Mouse (Mus musculus) spleen, postnatal 14 days (tissue): ENCODE data around the gene Dgki.

Source experiments
- DNase-seq, 2 experiments: peaks; one replicate each; pipeline ENCODE4 v3.0.0; 2021 to 2022; ENCODE audit warnings: low spot score in 2 of 2

Gene Dgki

GRCm38 (mm10) chr6:37241434-37241833 lies 58.5 kb downstream of the Dgki start:
- no peak for DNase-seq

- no peak for DNase-seq
Observed at GRCm38 (mm10) chr6:37240140-37240539, 59.8 kb downstream of the Dgki start.

- DNase-seq, result no peak
Observed at GRCm38 (mm10) chr6:37236893-37237292, 63.1 kb downstream of the Dgki start.

- no peak for DNase-seq
Observed at GRCm38 (mm10) chr6:37231148-37231547, 68.8 kb downstream of the Dgki start.

GRCm38 (mm10) chr6:37222947-37223510 lies 77.0 kb downstream of the Dgki start:
- DNase-seq, result peak in 1 of 2 experiments; percentile 7

GRCm38 (mm10) chr6:37222016-37222415 lies 78.0 kb downstream of the Dgki start:
- no peak for DNase-seq

GRCm38 (mm10) chr6:37219110-37219509 lies 80.9 kb downstream of the Dgki start:
- DNase-seq, result no peak

- no peak for DNase-seq
Observed at GRCm38 (mm10) chr6:37216342-37216763, 83.6 kb downstream of the Dgki start.

- DNase-seq, result no peak
Observed at GRCm38 (mm10) chr6:37215655-37216054, 84.3 kb downstream of the Dgki start.

GRCm38 (mm10) chr6:37212930-37213329 lies 87.1 kb downstream of the Dgki start:
- no peak for DNase-seq

- no peak for DNase-seq
Observed at GRCm38 (mm10) chr6:37211545-37212247, 88.3 kb downstream of the Dgki start.

GRCm38 (mm10) chr6:37202901-37203300 lies 97.1 kb downstream of the Dgki start:
- no peak for DNase-seq

- no peak for DNase-seq
Observed at GRCm38 (mm10) chr6:37200840-37201239, 99.1 kb downstream of the Dgki start.

- no peak for DNase-seq
Observed at GRCm38 (mm10) chr6:37199502-37199901, 100.5 kb downstream of the Dgki start.

GRCm38 (mm10) chr6:37197745-37198144 lies 102.2 kb downstream of the Dgki start:
- DNase-seq, result no peak

GRCm38 (mm10) chr6:37196870-37197269 lies 103.1 kb downstream of the Dgki start:
- DNase-seq, result no peak

GRCm38 (mm10) chr6:37195766-37196165 lies 104.2 kb downstream of the Dgki start:
- no peak for DNase-seq

GRCm38 (mm10) chr6:37181961-37182360 lies 118.0 kb downstream of the Dgki start:
- no peak for DNase-seq

GRCm38 (mm10) chr6:37171149-37171832 lies 128.7 kb downstream of the Dgki start:
- no peak for DNase-seq

- DNase-seq, result no peak
Observed at GRCm38 (mm10) chr6:37158880-37159279, 141.1 kb downstream of the Dgki start.

- DNase-seq, result no peak
Observed at GRCm38 (mm10) chr6:37154051-37154450, 145.9 kb downstream of the Dgki start.

- DNase-seq, result no peak
Observed at GRCm38 (mm10) chr6:37150483-37150882, 149.5 kb downstream of the Dgki start.

GRCm38 (mm10) chr6:37150038-37150437 lies 149.9 kb downstream of the Dgki start:
- DNase-seq, result no peak
